ENCODE assay signal across 8 mouse cellular contexts in the genomic region with DNA sequence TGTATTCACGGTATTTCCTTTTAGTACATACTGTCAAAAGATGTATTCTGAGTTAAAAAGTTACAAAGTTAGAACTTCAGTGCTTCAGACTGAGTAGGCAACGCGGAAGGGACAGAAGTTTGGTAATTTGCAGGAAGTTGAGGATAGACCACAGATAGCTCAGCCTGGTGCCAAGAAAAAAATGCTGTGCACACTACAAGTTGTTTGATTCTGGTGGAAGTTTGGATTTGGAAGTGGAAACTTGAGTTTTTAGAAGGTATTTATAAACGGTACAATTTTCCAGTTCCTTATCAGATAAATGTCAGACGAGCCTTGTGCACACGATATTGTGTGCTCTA. TPM values are rescaled to one million over a fixed set of nuclear protein-coding genes. Genes with fewer than 3 reads are reported as not detected.
DNase-seq lines count a peak whose midpoint lies in the region; ATAC-seq lines count a peak whose summit lies in the region.

No protein-coding gene starts in this region.

- intact Hi-C loops in gastrocnemius, postnatal 14 days (cut with DNase I; ENCODE audit: low total_unique reads), result loop anchor here (10.0 kb wide), 1 partner anchor 119 kb away; no protein-coding TSS in a partner anchor

- ATAC-seq in lung, embryonic 15.5 days (ENCODE audit: borderline replicate concordance, extremely low read depth, low FRiP score, low TSS enrichment), result no peak
- no peak for ATAC-seq in intestine, embryonic 15.5 days

- H3K9ac ChIP-seq in lung, embryonic 15.5 days, result peak overlapping the region; percentile 90; the same call in 1 of the 2 replicates
- H3K9ac ChIP-seq in intestine, embryonic 15.5 days, result no peak overlapping the region

- DNase-seq in lung, adult 18-20 months, result no peak
- peak; percentile 52 for DNase-seq in c-Kit-positive CD71-positive TER-119-positive erythroid progenitor cells, embryonic 14.5 days (ENCODE audit: low spot score)
- peak; percentile 56 for DNase-seq in naive thymus-derived CD4-positive, alpha-beta T cell, adult 2 months (ENCODE audit: low read depth)
- no peak for DNase-seq in layer of hippocampus, postnatal 14 days (ENCODE audit: low spot score in 2 of 2)
- no peak for DNase-seq in gastrocnemius, postnatal 14 days
- DNase-seq in frontal cortex, postnatal 36 days (ENCODE audit: low spot score in 2 of 2), result no peak

- H3K27me3 ChIP-seq in lung, embryonic 15.5 days, result no peaks in the 10 kb centered on the region
- no peaks in the 10 kb centered on the region for H3K27me3 ChIP-seq in intestine, embryonic 15.5 days (replicated peaks)

- H3K9me3 ChIP-seq in lung, embryonic 15.5 days, result no peaks in the 10 kb centered on the region
- H3K9me3 ChIP-seq in intestine, embryonic 15.5 days, result no peaks in the 10 kb centered on the region

- WGBS in lung, embryonic 15.5 days, result 3% methylated on average over 6 of the region's 6 CpGs
- 11% methylated on average over 6 of the region's 6 CpGs for WGBS in intestine, embryonic 15.5 days

- H3K36me3 ChIP-seq in lung, embryonic 15.5 days, result no peaks in the 10 kb centered on the region
- no peaks in the 10 kb centered on the region for H3K36me3 ChIP-seq in intestine, embryonic 15.5 days

- peaks cover 20% of the 10 kb centered on the region for H3K4me1 ChIP-seq in lung, embryonic 15.5 days
- H3K4me1 ChIP-seq in intestine, embryonic 15.5 days (replicated peaks), result peaks cover 8% of the 10 kb centered on the region; the same call in 1 of the 2 replicates

- H3K4me3 ChIP-seq in lung, embryonic 15.5 days, result peak overlapping the region; percentile 89
- H3K4me3 ChIP-seq in intestine, embryonic 15.5 days (replicated peaks), result peak overlapping the region; percentile 92

- H3K4me2 ChIP-seq in lung, embryonic 15.5 days, result peak overlapping the region; percentile 60
- H3K4me2 ChIP-seq in intestine, embryonic 15.5 days (replicated peaks), result peak overlapping the region; percentile 58

- no peak overlapping the region for H3K27ac ChIP-seq in lung, embryonic 15.5 days
- no peak overlapping the region for H3K27ac ChIP-seq in intestine, embryonic 15.5 days

RNA-seq across cellular contexts. Expression of a gene that starts 1.0 kb away (rescaled TPM):
- 3.3 and 3.6 TPM in 2 replicates for polyA plus RNA-seq in lung, embryonic 15.5 days (2015; fragmentation: Nextera tagmentation; extraction: Ambion mirVana)
- 5.3 and 5.9 TPM in 2 replicates for polyA plus RNA-seq in intestine, embryonic 15.5 days (2015; fragmentation: Nextera tagmentation; extraction: Ambion mirVana)
- total RNA-seq in layer of hippocampus, postnatal 14 days (2021), result 10 to 100 TPM; 11.9 to 12.1 TPM
- total RNA-seq in gastrocnemius, postnatal 14 days (2021), result 10 to 100 TPM; 11.3 to 11.9 TPM

Comparison
In these comparisons a context has a peak if more than half of its experiments do, and no peak if none do; other contexts are left out.
1. DNase-seq: peak in c-Kit-positive CD71-positive TER-119-positive erythroid progenitor cells, embryonic 14.5 days (single experiment) and naive thymus-derived CD4-positive, alpha-beta T cell, adult 2 months (single experiment); none in lung, adult 18-20 months (0 of 2), layer of hippocampus, postnatal 14 days (0 of 2), gastrocnemius, postnatal 14 days (single experiment) and frontal cortex, postnatal 36 days (0 of 2).